Mouse (Mus musculus) hindlimb bud, embryonic 11.5 days (tissue): ENCODE results near the gene Hist1h2be.

Experiments used
- DNase-seq: peaks from one replicate; pipeline ENCODE4 v3.0.0-alpha.2; 2012; ENCODE audit warnings: low read depth, low spot score; ENCODE audit errors: extremely low spot score

Gene Hist1h2be

DNA sequence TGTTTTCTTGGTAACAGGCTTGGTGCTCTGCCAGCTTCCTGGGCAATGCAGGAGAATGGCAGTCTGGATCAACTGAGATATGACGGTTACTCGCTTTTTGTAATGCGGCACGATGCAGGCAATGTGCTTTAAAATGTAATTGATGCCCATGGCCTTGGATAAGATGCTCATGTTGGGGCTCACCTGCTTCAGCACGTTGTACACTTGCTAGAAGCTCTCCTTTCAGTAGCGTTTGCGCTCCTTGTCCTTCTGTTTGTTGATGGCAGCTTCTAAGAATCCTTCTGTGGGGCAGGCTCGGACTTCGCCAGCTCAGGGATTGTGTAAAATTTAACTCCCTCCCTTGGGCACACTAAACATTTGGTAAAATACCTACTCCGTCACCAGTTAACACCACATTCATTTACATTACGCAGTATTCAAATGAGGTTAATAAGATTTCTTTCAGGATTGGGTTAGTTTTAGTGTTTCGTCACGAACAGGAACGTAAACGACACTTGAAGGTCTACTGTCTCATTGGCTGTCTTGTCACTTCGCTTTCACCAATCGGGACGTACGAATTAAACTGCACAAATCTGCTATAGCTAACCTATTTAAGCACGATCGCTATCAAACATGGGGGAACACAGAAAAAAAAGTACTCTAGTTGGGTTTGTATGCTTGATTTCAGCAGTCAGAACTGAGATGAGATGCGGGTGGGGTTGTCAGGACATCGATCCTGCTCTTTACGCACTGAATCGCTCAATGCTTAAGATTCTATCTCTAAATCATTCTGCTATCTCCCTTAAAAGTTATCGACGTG lies at the start of gene Hist1h2be:
Gene Hist1h2be (minus strand): TSS at position 392 of the 799 bp plus-strand sequence.
- DNase-seq: peak; percentile 97

DNA sequence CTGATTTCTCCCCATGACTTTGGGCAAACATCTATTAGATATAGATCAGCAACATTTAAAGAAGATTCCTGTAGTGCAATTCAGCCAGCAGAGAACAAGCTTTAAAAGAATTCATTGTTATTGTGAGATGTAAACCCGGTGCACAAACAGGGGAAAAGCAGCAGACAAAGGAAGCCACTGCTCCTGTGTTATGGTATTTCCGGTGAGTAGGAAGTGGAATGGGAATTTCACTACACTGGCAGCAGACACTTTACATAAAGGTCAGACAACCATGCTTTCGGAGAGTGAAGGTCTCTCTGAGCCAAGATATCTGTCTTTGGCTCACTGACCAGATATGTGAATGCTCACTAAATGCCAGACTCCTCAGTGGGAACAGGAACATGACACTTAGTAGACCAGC lies 41.6 kb upstream of the Hist1h2be start:
- no peak for DNase-seq

DNA sequence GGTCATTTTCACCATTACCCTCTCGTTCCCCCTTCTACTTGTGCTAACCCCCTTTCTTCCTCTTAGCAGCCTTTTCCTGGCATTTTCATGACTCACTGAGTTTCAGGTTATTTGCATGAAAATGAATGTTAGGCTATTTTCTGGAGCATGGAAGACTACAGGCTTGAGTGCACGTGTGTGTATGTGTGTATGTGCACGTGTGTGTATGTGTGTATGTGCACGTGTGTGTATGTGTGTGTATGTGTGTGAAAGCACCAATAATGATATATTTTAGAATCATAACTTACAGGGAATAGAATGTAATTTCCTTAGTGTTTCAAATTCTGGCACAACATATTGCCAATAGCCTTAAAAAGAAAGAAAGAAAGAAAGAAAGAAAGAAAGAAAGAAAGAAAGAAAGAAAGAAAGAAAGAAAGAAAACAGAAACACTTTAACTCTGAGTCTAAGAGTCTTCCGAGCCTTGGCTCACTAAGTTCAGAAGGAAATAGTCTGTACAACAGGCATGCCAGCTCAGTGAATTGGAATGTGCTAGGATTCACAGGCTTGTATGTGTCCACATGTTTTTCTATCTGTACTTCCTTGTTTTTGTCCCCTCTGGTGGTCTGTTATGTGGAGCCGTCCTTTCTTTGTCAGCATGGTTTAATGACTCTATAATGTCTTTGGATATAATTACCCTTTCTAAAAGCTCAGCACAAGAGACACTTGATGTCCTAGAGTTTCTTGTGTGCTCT lies 38.9 kb upstream of the Hist1h2be start:
- no peak for DNase-seq

DNA sequence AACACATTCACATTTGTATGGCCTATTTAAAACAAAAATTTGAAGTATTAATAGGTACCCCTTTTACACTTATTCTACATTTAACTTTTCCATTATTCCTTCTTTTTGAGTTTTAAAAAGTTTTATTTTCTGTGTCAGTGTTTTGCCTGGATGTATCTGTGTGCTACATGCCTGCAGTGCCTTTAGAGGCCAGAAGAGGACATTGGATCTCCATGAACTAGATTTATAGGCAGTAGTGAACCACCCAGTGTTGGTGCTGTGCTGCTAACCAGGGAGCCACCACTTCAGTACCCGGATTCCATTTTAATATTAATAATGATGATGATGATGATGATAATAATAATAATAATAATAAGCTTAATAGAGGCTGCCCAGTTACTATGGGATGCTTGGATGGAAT lies 9.7 kb upstream of the Hist1h2be start:
- no peak for DNase-seq

DNA sequence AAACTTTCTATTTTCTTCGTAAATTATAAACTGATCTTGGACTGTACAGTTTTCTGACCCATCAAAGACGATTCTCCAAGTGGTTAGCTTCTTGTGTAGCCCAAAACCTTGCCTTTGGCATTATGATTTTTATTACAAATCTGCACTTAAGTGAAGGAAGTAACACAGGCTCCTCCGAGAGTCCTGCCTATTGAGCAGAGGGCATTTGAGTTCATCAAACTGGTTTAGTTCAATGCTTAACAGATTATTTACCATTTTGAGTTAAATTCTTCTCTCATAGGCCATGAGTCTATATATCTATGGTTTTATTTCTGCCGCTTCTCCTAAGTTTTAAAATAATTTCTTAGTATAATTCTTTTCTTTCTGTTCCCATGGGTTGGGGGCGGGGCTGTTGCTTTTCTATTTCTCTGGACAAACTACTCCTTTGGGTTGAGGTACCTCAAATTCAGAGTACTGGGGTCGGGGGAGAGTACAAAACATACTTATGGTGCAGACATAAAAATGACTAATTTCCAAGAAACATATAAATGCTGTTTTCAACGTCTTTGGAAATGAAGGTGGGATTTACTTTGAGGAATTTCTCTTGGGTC lies 2.0 kb upstream of the Hist1h2be start:
- DNase-seq: peak; percentile 24

DNA sequence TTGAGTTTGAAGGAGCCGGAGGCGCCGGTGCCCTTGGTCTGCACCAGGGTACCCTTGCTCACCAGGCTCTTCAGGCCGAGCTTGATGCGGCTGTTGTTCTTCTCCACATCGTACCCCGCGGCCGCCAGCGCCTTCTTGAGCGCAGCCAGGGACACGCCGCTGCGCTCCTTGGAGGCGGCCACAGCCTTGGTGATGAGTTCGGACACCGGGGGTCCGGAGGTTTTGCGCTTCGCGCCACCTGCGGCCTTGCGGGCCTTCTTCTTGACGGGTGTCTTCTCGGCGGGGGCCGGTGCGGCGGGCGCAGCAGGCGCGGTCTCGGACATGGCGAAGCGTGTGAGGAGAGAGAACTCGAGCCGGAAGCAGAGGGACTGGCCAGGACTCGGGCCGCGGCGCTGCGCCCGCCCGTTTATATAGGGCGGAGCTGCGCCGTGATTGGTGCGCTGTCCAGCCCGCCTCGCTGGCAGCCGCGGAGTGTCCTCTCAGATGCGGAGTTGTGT lies 1.3 kb upstream of the Hist1h2be start, which contains the start of gene Hist1h1e:
Gene Hist1h1e (minus strand): TSS at position 384 of the 497 bp plus-strand sequence.
- peak; percentile 70 for DNase-seq

DNA sequence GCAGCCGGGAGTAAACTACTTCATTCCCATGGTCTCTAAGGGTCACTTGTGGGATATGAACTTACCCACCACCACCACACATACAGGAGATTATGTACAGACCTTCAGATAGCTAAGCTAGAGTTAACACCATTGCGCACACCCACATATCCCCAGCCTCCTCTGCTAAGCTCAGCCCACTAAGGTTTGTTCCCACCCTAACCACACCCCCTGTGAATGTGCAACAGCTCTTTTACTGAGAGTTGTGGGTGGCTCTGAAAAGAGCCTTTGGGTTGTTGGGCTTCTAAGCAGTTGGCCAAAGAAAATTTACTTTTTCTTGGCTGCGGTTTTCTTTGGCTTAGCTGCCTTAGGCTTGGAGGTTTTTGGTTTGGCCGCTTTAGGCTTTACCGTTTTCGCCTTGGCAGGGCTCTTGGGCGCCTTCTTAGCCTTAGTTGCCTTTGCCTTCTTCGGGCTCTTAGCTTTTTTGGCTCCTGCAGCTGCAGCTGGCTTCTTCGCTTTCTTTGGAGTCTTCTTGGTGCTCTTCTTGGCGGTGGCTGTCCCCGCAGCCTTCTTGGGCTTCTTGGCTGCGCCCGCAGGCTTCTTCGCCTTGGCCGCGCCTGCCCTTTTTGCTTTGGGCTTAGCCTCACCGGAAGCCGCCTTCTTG lies 729 bp upstream of the Hist1h2be start:
- no peak for DNase-seq

DNA sequence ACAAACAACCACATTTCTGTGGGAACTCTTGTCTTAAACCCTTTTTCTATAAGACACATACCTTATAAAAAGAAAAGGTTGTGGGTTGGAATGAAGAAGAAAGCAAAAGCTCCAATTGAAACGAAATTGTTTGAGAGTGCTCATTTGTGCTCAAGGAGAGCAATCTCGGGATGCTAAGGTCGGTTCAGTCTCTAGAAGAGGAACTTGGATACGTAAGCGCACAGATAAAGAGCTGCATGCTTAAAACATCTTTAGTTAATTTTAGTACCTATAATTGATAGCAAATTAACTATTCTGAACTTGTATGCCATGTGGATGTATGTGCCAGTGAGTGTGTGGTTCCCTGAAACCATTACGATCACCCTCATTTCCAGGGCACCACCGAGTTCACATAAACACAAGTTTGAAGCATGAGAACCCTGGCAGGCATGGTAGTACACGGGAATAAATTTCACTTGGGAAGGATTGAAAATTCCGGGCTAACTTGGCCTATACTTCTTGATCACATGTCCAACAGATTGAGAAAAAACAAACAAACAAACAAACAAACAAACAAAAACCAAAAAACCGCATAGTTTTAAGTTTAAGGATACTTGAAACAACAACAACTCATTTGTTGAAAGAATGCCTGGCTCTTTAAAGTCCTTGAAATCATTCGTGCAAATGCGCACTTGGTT lies 730 bp downstream of the Hist1h2be start:
- no peak for DNase-seq

DNA sequence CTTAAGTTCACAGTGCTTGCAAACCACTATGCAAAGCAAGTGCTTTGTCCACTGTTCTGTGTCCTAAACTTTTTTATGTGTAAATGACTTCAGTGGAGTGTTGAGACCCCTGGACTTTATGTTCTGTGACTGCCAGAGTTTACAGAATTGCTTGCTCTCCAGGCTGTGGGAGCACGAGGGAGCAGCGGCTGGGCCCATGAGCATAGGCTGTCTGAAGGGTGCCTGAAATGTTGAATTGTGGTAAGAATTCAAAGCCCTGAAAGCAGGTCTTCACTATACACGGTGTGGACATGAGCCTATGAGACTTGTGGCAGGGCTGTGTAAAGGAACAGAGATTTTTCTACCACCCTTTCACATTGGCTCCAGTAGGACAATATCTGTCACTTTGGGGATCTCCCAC lies 9.3 kb downstream of the Hist1h2be start:
- DNase-seq: no peak

DNA sequence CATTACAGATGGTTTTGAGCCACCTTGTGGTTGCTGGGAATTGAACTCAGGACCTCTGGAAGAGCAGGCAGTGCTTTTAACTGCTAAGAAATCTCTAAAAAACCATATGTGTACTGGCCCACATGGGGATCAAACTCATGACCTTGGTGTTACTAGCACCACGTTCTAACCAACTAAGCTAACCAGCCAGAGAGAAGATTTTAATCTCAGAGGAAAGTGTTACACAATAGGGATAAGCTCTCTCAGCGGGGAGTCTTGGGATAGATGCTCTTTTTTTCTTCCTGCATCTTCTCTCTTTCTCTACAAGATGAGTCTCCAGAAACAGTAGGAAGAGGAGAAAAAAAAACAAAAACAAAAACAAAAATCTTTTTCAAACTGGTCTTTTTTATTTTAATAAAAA lies 10.5 kb downstream of the Hist1h2be start:
- DNase-seq: no peak

DNA sequence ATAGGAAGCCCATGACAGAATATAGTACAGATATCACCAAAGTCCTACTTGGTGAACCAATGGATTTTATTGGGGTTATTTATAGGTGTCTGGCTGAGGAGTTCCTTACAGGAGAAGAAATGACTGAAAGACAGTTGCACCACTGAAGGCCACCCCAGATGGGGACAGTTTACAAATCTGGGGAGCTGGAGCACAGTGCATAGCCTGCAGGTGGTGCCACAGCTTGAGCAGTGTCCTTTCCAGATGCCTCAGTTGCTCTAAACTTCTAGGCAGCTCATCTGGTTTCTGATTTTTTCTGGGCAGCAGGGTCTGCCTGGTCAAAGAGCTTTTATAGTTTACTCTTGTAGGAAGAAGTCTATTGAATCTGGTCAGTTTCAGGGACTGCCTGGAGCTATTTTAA lies 11.1 kb downstream of the Hist1h2be start:
- DNase-seq: no peak

DNA sequence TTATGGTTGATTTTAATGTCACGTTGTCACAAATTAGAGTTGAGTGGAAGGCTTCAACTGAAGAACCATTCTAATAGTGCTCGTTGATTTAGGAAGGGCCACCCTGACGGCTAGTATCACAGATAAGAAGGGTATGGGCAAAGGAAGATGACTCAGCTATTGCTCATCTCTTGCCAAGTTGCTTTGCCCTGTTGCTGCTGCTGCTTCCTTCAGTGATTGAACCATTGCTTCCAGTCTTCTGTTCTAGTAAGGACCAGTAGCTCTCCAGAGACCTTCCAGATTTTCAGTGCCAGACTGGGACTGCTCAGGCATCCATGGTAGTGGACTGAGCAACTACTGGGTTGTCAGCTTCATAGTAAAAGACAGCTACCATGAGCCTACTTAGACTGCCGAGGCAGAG lies 11.7 kb downstream of the Hist1h2be start:
- DNase-seq: no peak

DNA sequence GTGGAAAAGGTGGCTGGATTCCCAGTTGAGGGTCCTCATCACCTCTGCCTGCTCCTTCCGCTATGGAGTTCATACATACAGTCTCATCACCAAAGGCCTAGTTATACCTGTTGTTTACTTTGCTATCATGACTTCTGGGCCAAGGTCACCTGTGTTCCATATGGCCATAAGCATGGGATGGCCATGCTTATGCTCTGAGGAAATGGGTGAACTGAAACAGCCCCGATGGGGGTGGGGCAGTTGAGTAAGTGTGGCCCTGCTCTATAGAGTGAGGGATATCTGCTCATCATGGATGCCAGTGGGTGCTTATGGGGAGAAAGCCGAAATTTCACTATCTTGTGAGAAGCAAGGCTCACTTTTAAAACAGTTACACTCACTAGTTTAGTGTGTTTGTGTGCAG lies 15.9 kb downstream of the Hist1h2be start:
- no peak for DNase-seq

DNA sequence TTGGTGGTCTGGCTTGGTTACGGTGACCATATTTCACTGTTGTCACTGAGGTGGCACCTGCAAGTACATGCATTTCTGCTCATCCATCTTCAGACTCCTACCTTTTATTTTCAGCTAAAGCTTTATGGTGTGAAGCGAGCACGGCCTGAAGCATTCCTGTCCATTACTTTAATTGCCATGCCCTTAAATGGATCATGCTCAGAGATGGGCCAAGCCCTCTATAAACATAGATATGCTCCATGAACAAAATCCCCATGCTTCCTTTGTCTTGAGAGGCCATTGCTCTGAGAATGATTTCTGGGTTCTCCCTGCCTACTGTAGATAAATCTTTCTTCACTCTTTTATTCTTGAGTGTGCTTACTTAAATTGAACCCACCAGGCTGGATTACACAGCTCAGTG lies 16.5 kb downstream of the Hist1h2be start:
- DNase-seq: no peak

DNA sequence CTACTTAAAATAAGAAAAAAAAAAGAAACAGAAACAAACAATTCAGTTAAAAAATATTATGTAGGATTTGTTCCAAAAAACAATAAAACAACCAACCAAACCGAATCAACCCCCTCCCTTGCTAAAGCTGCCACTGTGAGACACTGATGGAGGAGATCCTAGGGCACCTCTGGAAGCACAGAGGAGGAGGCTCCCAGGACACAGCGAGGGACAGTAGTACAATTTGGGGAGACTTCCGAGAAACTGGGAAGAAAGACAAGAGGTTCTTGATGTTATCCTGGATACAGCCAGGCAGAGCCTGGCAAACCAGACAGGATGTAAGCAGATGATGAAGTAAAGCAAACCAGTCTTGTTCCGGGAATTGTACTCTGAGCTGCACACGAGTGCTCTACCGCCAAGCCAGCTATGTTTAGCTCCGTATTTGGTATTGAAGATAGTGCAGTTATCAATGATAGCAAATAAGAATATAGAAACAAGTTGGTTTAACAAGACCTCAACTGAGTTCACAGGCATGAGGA lies 17.7 kb downstream of the Hist1h2be start:
- no peak for DNase-seq

DNA sequence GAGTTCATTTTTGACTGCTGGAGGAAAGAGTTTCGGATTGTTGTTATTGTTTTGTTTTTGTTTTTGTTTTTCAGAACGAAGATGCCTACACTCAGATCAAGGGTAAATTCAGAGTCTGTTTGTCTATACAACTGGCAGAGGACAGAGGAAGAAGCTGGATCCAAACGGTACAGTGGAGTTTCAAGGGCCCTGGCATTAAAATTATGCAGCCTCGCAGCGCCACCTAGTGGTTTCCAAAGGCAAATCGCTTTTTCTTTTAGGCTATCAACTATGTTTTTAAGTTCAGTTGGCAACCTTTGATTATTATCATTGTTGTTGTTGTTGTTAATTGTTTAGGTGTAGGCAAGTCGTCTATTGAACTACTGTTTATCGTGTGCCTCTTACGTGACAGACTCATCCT lies 23.0 kb downstream of the Hist1h2be start:
- peak; percentile 74 for DNase-seq

DNA sequence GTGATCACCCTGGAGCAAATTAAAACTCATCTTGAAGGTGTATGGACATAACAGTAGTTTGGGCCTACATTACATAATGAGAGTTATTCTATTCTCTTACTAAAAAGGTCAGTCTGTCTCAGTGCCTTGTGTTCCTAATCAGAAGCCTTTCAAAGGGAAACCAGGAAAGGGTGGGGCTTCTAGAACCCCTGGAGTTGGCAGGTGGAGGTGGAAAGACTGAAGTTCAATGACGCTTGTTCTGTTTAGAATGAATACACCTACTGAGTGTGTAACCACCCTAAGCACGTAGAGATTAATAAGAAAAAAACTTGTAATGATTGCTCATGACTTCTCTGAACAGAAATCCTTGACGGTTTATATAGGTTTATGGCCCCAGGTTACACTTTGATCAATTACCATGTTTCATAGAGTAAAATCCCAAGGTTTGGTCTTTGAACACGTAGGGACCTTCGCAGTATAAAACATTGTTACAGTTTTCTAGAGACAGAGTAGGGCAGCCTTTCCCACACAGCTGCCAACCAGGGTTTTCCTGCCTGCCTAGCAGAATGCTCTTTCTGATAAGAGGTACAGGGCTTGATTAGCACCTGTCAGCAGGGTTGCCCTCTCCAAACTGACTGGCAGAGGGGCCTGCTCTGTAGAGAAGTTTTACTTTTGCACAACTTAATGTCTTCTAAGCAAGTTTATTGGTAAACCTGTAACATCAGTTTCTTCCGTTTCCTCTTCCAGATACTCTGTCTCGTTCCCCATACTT lies 25.1 kb downstream of the Hist1h2be start:
- DNase-seq: no peak

DNA sequence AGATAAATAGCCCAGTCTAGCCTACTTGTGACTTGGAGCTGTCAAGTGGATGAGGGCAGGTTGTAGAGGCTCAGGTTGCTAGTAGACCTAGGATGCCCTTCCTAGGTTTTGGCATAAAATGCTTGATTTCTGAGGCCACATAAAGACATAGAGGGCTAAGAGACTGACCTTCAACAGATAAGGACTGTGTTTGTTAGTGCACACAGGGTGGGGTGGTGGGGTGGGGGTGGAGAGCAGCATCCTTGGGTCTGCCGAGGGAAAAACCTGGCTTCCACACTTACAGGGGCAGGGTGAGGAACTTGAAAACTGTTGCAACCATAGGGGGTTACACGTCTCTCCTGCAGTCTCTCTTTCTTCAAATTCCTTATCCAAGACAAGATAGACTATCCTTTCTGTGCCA lies 25.7 kb downstream of the Hist1h2be start:
- no peak for DNase-seq

DNA sequence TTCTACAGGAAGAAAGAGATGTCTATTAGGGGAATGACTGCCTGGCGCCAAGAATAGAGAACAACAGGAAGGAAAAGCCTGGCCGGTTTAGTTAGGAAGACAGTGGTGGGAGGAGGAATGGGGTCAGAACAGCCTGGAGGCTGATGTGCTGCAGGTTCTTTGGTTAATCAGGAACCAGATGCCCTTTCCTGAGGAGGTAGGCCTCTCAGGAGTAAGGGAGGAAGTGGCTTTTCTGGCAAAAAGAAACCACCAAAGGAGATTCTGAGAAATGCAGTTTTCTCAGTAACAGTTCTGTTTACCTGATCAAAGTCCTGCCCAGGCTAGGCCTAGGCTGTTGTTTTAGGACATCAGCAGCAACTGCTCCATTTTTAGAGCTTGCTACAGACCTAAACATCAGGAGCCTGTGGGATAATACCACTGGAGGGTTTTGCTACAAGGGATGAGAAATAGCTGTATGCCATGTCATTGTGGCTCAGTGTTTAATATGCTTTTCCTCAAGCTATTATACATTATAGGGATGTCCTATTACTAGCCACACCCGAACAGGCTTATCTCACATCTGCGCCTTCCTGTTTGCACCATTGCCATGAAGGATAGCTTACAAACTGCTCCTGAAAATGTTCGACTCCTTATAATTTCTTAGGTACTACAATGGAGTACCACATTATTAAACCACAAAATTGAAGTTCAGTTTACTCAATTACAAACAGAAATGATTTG lies 27.7 kb downstream of the Hist1h2be start:
- DNase-seq: no peak
